Mouse (Mus musculus): Measurements from ENCODE around the gene Olfr1309. TPM values are rescaled to one million over a fixed set of nuclear protein-coding genes. Genes with fewer than 3 reads are reported as not detected.
"Not testable (repeated sequence)": the region's sequence is repeated elsewhere in the genome, so short reads cannot be mapped to it uniquely, and the experiment has no call there.

Olfr1309 gene
- polyA plus RNA-seq (2012; rRNA removed): not detected in 2 replicates

GRCm38 (mm10) chr2:111990181-111990580 lies at the start of gene Olfr1309:
Gene Olfr1309, minus strand, starts transcription at chr2:111990281.
- no peak for DNase-seq (ENCODE audit: low read depth)
- TF ChIP-seq CTCF (IDR thresholded peaks at IDR 0.05; ENCODE audit: borderline replicate concordance, extremely low read depth, insufficient read depth, insufficient read length) (no peak), POLR2A (IDR thresholded peaks at IDR 0.05; ENCODE audit: borderline replicate concordance, extremely low read depth, insufficient read depth, insufficient read length, poor library complexity, severe bottlenecking) (no peak)

DNA sequence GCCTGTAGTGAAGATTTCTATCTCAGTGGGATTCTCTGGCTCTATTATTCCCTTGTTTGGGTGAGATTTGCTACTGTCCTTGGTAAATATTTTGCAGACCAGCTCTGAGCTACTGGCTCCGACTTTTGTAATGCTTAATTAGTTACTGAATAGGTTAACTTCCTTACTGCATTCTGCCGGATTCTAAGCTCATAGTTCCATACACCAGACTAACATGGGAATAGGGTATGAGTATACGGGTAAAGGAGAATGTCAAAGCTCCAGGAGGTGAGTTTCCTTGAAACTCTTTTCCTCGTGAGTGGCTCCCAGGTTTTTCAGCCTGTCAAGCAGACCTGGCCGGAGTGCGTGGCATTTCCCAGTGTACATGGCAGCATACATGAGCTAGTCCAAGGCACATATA lies 36.9 kb upstream of the Olfr1309 start:
- not testable (repeated sequence) for DNase-seq (ENCODE audit: low read depth)

GRCm38 (mm10) chr2:112024312-112024711 lies 34.2 kb upstream of the Olfr1309 start, which contains the start of gene Olfr1311:
Gene Olfr1311, minus strand, starts transcription at chr2:112024412.
- no peak for DNase-seq (ENCODE audit: low read depth)

GRCm38 (mm10) chr2:112014900-112015299 lies 24.8 kb upstream of the Olfr1309 start:
- no peak for DNase-seq (ENCODE audit: low read depth)
- no peak for TF ChIP-seq CTCF (IDR thresholded peaks at IDR 0.05; ENCODE audit: borderline replicate concordance, extremely low read depth, insufficient read depth, insufficient read length)
- TF ChIP-seq POLR2A (IDR thresholded peaks at IDR 0.05; ENCODE audit: borderline replicate concordance, extremely low read depth, insufficient read depth, insufficient read length, poor library complexity, severe bottlenecking): no peak

More at GRCm38 (mm10) chr2:112024312-112024711, 34.2 kb upstream of the Olfr1309 start, which contains the start of gene Olfr1311:
- TF ChIP-seq CTCF (IDR thresholded peaks at IDR 0.05; ENCODE audit: borderline replicate concordance, extremely low read depth, insufficient read depth, insufficient read length) (no peak), POLR2A (IDR thresholded peaks at IDR 0.05; ENCODE audit: borderline replicate concordance, extremely low read depth, insufficient read depth, insufficient read length, poor library complexity, severe bottlenecking) (no peak)

DNA sequence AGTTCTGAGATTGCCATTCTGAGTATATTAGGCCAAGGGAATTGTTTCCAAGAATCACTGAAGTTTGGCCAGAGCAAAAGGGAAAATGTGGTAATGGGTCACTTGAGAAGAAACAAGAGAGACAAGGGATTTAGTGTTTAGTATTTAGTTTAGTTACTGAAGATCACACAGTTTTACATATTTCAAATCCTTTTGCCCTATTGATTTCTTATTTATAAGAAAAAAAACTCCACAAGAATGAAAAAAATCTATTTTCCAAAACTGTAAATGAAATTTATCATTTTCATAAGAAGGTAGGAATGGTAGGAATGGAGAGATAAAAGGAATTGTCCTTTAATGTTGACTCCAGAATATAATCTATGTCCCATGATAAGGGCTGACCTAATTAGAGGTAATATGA lies 22.5 kb upstream of the Olfr1309 start, which contains the start of gene Olfr1310:
Gene Olfr1310, minus strand, starts transcription at position 101 of the 400 bp plus-strand sequence.
- DNase-seq (ENCODE audit: low read depth): no peak
- TF ChIP-seq CTCF (IDR thresholded peaks at IDR 0.05; ENCODE audit: borderline replicate concordance, extremely low read depth, insufficient read depth, insufficient read length) (no peak), POLR2A (IDR thresholded peaks at IDR 0.05; ENCODE audit: borderline replicate concordance, extremely low read depth, insufficient read depth, insufficient read length, poor library complexity, severe bottlenecking) (no peak)

DNA sequence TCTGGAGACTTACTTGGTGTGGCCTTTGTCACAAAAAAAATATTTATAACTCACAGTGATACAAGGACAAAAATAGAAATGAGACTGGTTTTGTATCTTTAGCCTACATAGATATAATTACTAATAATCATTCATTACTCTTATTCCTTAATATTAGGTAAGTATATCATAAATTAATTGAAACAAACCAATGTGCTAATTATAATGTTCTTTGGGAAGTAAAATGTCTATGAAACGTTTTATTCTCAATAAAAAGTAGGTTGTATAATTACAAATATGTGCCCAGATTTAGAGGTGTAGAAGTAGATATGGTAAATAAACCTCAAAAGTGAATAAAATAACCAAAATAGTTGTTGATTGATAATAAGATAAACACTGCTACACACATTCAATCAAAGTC lies 25.2 kb downstream of the Olfr1309 start, which contains the start of gene Olfr1308:
Gene Olfr1308, minus strand, starts transcription at position 101 of the 400 bp plus-strand sequence.
- no peak for DNase-seq (ENCODE audit: low read depth)
- TF ChIP-seq POLR2A (IDR thresholded peaks at IDR 0.05; ENCODE audit: borderline replicate concordance, extremely low read depth, insufficient read depth, insufficient read length, poor library complexity, severe bottlenecking) (no peak), CTCF (IDR thresholded peaks at IDR 0.05; ENCODE audit: borderline replicate concordance, extremely low read depth, insufficient read depth, insufficient read length) (no peak)

DNA sequence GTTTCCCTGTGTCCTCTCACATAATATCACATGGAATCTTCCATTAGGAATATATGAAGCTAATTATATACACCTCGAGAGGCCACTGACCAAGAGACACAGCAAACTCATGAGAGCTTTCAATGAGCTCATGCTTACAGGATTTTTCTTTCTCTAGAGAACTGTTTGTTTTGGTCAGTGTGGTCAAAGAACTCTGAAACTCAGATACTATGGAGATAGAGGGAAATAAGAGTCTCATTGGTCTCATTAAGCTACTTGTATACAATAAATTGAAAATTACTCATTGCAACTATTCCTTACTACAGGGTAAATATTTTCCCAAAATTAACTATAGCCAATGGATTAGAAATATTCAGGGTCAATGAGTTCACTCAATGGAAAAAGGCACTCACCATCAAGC lies 40.7 kb downstream of the Olfr1309 start, which contains the start of gene Olfr1307:
Gene Olfr1307, minus strand, starts transcription at position 101 of the 400 bp plus-strand sequence.
- TF ChIP-seq POLR2A (IDR thresholded peaks at IDR 0.05; ENCODE audit: borderline replicate concordance, extremely low read depth, insufficient read depth, insufficient read length, poor library complexity, severe bottlenecking) (no peak), CTCF (IDR thresholded peaks at IDR 0.05; ENCODE audit: borderline replicate concordance, extremely low read depth, insufficient read depth, insufficient read length) (no peak)
- no peak for DNase-seq (ENCODE audit: low read depth)

Other genes starting within 250 kb of the Olfr1309 start
- not detected in 2 replicates for gene Olfr1301, start 239.3 kb downstream of the Olfr1309 start, polyA plus RNA-seq (2012; rRNA removed)
- not detected in 2 replicates for gene Olfr1302, start 212.9 kb downstream of the Olfr1309 start, polyA plus RNA-seq (2012; rRNA removed)
- gene Olfr1303, start 169.9 kb downstream of the Olfr1309 start, polyA plus RNA-seq (2012; rRNA removed): not detected in 2 replicates
- not detected in 2 replicates for gene Olfr1305, start 113.1 kb downstream of the Olfr1309 start, polyA plus RNA-seq (2012; rRNA removed)
- gene Olfr1306, start 74.0 kb downstream of the Olfr1309 start, polyA plus RNA-seq (2012; rRNA removed): not detected in 2 replicates
- gene Olfr1307, start 40.8 kb downstream of the Olfr1309 start, polyA plus RNA-seq (2012; rRNA removed): not detected in 2 replicates
- not detected in 2 replicates for gene Olfr1308, start 25.3 kb downstream of the Olfr1309 start, polyA plus RNA-seq (2012; rRNA removed)
- not detected in 2 replicates for gene Olfr1310, start 22.4 kb upstream of the Olfr1309 start, polyA plus RNA-seq (2012; rRNA removed)
- not detected in 2 replicates for gene Olfr1311, start 34.1 kb upstream of the Olfr1309 start, polyA plus RNA-seq (2012; rRNA removed)
- 0.03 TPM in 1 of 2 replicates, not detected in the other for gene Olfr1312, start 60.0 kb upstream of the Olfr1309 start, polyA plus RNA-seq (2012; rRNA removed)
- not detected in 2 replicates for gene Olfr1313, start 87.6 kb upstream of the Olfr1309 start, polyA plus RNA-seq (2012; rRNA removed)
- not detected in 2 replicates for gene Olfr1314, start 106.5 kb upstream of the Olfr1309 start, polyA plus RNA-seq (2012; rRNA removed)
- gene Olfr1315-ps1, start 125.2 kb upstream of the Olfr1309 start, polyA plus RNA-seq (2012; rRNA removed): not detected in 2 replicates
- 0.01 and 0.05 TPM in 2 replicates for gene Olfr1316, start 144.7 kb upstream of the Olfr1309 start, polyA plus RNA-seq (2012; rRNA removed)
- gene Olfr1317, start 150.0 kb upstream of the Olfr1309 start, polyA plus RNA-seq (2012; rRNA removed): not detected in 2 replicates
- gene Olfr1318, start 163.9 kb upstream of the Olfr1309 start, polyA plus RNA-seq (2012; rRNA removed): not detected in 2 replicates
- gene Lpcat4, start 249.2 kb upstream of the Olfr1309 start, polyA plus RNA-seq (2012; rRNA removed): 56.2 and 59.4 TPM in 2 replicates